Mouse (Mus musculus) ES-E14 (cell line): ENCODE measurements around the gene Chst1. TPM values are rescaled to one million over a fixed set of nuclear protein-coding genes. Genes with fewer than 3 reads are reported as not detected.

ENCODE experiments used
- DNase-seq: peaks from one replicate; pipeline ENCODE4 v3.0.0-alpha.2; 2013; ENCODE audit warnings: low read depth, low spot score
- H3K27ac ChIP-seq: 2 replicates; pipeline ENCODE4 v1.5.1; 2012; ENCODE audit warnings: low read depth, mild to moderate bottlenecking, low read length, moderate library complexity, mixed read lengths; ENCODE audit not compliant: poor library complexity, insufficient read depth, severe bottlenecking
- H3K36me3 ChIP-seq: 2 replicates; pipeline ENCODE4 v1.6.1; 2012; ENCODE audit warnings: mild to moderate bottlenecking, low read length, moderate library complexity, mixed read lengths; ENCODE audit not compliant: control insufficient read depth, poor library complexity, insufficient read depth, severe bottlenecking
- H3K4me1 ChIP-seq, 2 experiments: fragments of 150-350 bp in 1 of 2; sonication (generic) in 1 of 2; 2 replicates each; pipeline ENCODE4 v1.6.1; 2012; ENCODE audit warnings: low read length in 2 of 2, mild to moderate bottlenecking in 1 of 2, mixed read lengths in 1 of 2; ENCODE audit not compliant: control insufficient read depth in 2 of 2, insufficient read depth in 2 of 2, poor library complexity in 1 of 2
- H3K4me3 ChIP-seq, 2 experiments: fragments of 150-350 bp in 1 of 2; sonication (generic) in 1 of 2; 2 replicates each; pipeline ENCODE4 v1.5.1; 2012; ENCODE audit warnings: low read length in 2 of 2, low read depth in 1 of 2, mild to moderate bottlenecking in 1 of 2, mixed read lengths in 1 of 2; ENCODE audit not compliant: insufficient read depth in 1 of 2, poor library complexity in 1 of 2, severe bottlenecking in 1 of 2
- H3K9ac ChIP-seq: 2 replicates; pipeline ENCODE4 v1.6.1; 2012; ENCODE audit warnings: low read depth, mild to moderate bottlenecking, low read length, mixed read lengths; ENCODE audit not compliant: poor library complexity, insufficient read depth, severe bottlenecking
- H3K9me3 ChIP-seq: fragments of 150-350 bp; sonication (generic); 2 replicates; pipeline ENCODE4 v1.6.1; 2012; ENCODE audit warnings: low read depth, mild to moderate bottlenecking, low read length; ENCODE audit not compliant: control insufficient read depth, insufficient read depth
- CHD2 ChIP-seq: IDR thresholded peaks from 2 replicates; pipeline ENCODE4 v1.6.1; 2014; ENCODE audit warnings: mild to moderate bottlenecking, low read depth, low read length, inconsistent platforms
- HCFC1 ChIP-seq: IDR thresholded peaks from 2 replicates; pipeline ENCODE4 v1.6.1; 2012; ENCODE audit warnings: low read length, inconsistent platforms, borderline replicate concordance; ENCODE audit not compliant: insufficient read depth
- MAFK ChIP-seq: IDR thresholded peaks from 2 replicates; pipeline ENCODE4 v1.6.1; 2014; ENCODE audit warnings: mild to moderate bottlenecking, low read depth, low read length, inconsistent platforms; ENCODE audit not compliant: insufficient read depth
- ZC3H11A ChIP-seq: IDR thresholded peaks from 2 replicates; pipeline ENCODE4 v1.6.1; 2012; ENCODE audit warnings: low read depth, mild to moderate bottlenecking, inconsistent platforms, low read length, borderline replicate concordance
- ZNF384 ChIP-seq: IDR thresholded peaks from 2 replicates; pipeline ENCODE4 v1.6.1; 2012; ENCODE audit warnings: low read depth, low read length, inconsistent platforms
- in situ Hi-C, 2 experiments: fragments of 600-800 bp; cut with MboI; formaldehyde crosslinking; loops; one replicate each; pipeline ENCODE4 v1.15.1; 2025; ENCODE audit warnings: low sequenced_read_pairs in 2 of 2, inconsistent platforms in 1 of 2; ENCODE audit not compliant: unreplicated experiment in 2 of 2
- total RNA-seq: library from RNA; depleted of rRNA; stranded (reverse); fragments of 300-350 nt; gene quantifications from 2 replicates; pipeline ENCODE4 v1.2.3, GENCODE M21; 2012

Gene Chst1
- total RNA-seq, 1 experiment, result 0.98 TPM

- no peak for TF ChIP-seq MAFK
- no peak for TF ChIP-seq ZNF384
- DNase-seq, result no peak
- Histone ChIP-seq H3K4me1 (no peaks in the 10 kb centered on the region), H3K9ac (no peak overlapping the region), H3K36me3 (no peaks in the 10 kb centered on the region), H3K4me3 (no peak overlapping the region), H3K27ac (no peak overlapping the region), H3K9me3 (no peaks in the 10 kb centered on the region)
- in situ Hi-C loops, result no loop called here
These were observed 28.9 kb upstream of the Chst1 start for GRCm38 (mm10) chr2:92570623-92571022.

DNA sequence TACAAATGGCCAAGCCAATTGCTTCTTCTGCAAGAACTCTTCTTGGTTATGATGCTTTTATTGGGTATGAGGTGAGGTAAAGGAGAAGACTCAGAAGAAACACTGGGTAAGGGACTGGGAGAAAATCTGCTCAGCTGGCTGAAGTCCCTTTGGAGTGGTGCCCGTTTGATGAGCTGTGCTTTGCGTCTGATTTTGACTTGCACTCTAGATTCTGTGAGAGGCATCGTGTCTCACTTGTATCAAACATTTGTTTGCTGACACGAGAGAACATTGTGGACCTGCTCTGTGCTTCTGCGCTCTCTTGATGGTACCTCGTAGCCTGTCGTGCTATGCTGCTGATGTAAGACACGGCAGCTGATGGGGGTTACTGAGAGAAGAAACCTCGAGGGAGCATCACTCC is 21.7 kb upstream of the Chst1 start:
- Histone ChIP-seq H3K9me3 (no peaks in the 10 kb centered on the region), H3K27ac (no peak overlapping the region), H3K36me3 (no peaks in the 10 kb centered on the region), H3K4me1 (no peaks in the 10 kb centered on the region), H3K4me3 (no peak overlapping the region), H3K9ac (no peak overlapping the region)
- no peak for DNase-seq
- TF ChIP-seq HCFC1 (no peak), CHD2 (no peak), ZC3H11A (no peak), ZNF384 (no peak), MAFK (no peak)
- in situ Hi-C loops, result no loop called here

- Histone ChIP-seq H3K9ac (no peak overlapping the region), H3K9me3 (no peaks in the 10 kb centered on the region), H3K4me3 (no peak overlapping the region), H3K4me1 (no peaks in the 10 kb centered on the region), H3K36me3 (no peaks in the 10 kb centered on the region), H3K27ac (no peak overlapping the region)
- no peak for TF ChIP-seq HCFC1
- TF ChIP-seq CHD2, result no peak
- TF ChIP-seq ZNF384, result no peak
- no peak for TF ChIP-seq MAFK
- TF ChIP-seq ZC3H11A, result no peak
- no peak for DNase-seq
- in situ Hi-C loops, result no loop called here
These were observed 18.2 kb upstream of the Chst1 start for GRCm38 (mm10) chr2:92581302-92581701.

GRCm38 (mm10) chr2:92582596-92582995 is 16.9 kb upstream of the Chst1 start:
- no peak overlapping the region for H3K9ac ChIP-seq
- TF ChIP-seq CHD2 (no peak), MAFK (no peak), ZNF384 (no peak), ZC3H11A (no peak), HCFC1 (no peak)
- in situ Hi-C loops, result no loop called here
- no peak overlapping the region for H3K27ac ChIP-seq
- H3K9me3 ChIP-seq, result no peaks in the 10 kb centered on the region
- peaks cover 0 to 3% of the 10 kb centered on the region in 2 experiments; a peak in 1 of 4 replicates for H3K4me1 ChIP-seq
- no peaks in the 10 kb centered on the region for H3K36me3 ChIP-seq
- no peak for DNase-seq
- H3K4me3 ChIP-seq, result no peak overlapping the region

DNA sequence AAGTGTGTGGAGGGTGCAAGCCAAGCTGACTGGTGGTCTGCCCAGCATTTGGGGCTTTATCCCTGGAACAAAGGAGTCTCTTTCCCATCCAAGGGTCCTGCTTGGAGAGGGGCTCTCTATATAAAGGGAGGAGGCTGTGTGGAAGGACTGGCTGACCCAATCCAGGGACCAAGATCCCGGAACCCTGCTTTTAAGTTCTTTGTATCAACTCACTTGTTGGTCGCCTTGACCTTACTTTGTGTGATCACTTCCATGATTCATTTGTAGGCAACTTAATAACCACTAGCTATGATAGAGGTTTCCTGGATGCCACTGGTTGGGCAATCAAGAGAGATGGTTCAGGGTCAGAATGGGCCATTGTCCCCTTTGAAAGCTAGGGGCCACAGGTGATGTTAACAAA is 11.7 kb upstream of the Chst1 start:
- peaks cover 0 to 5% of the 10 kb centered on the region in 2 experiments; a peak in 1 of 4 replicates for H3K4me1 ChIP-seq

More for the DNA sequence above, 11.7 kb upstream of the Chst1 start:
- no peaks in the 10 kb centered on the region for H3K9me3 ChIP-seq
- no peak overlapping the region for H3K4me3 ChIP-seq
- DNase-seq, result no peak
- no peaks in the 10 kb centered on the region for H3K36me3 ChIP-seq
- TF ChIP-seq ZC3H11A (no peak), HCFC1 (no peak), MAFK (no peak), CHD2 (no peak), ZNF384 (no peak)
- no peak overlapping the region for H3K27ac ChIP-seq
- H3K9ac ChIP-seq, result no peak overlapping the region
- in situ Hi-C loops, result no loop called here
